Mouse (Mus musculus): ENCODE measurements at regions not wholly inside any gene's neighbourhood (a gene's known extent, or its start where the extent isn't known, plus 50 kb on each side); places are given as distances from the start of the nearest gene placed in this dataset.

DNA sequence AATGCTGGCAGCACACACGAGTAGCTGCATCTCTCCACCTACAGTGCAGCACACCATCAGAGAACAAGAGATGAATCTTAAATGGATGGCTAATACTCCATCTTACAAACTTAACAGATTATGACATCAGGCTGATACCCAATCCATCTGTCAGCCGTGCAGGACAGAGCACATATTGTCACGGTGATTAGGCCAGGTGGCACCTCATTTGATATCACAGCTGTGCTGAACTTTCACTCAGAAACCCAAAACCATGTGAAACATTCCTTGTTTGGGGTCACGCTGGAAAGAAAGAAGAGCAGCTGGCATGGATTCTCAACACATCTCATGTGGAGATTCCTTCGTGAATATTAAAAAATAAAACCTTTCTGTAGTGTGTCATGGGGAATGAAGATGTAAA is 911.4 kb upstream of the Adgrl2 start:
- DNase-seq = no peak
- H3K4me1 ChIP-seq (ENCODE audit: control insufficient read depth, insufficient read depth, low read length) = peaks cover 3% of the 10 kb centered on the region; the same call in 1 of the 2 replicates
- H3K4me2 ChIP-seq (ENCODE audit: low read length) = no peak overlapping the region
- no peaks in the 10 kb centered on the region for H3K36me3 ChIP-seq (ENCODE audit: control insufficient read depth, insufficient read depth, low read length)
- no peaks in the 10 kb centered on the region for H3K9me3 ChIP-seq (ENCODE audit: control insufficient read depth, low read length)
- no peak overlapping the region for H3K27ac ChIP-seq (replicated peaks; ENCODE audit: low read depth, low read length)
- no peaks in the 10 kb centered on the region for H3K27me3 ChIP-seq (ENCODE audit: control insufficient read depth, insufficient read depth, low read length)
- no peak for ATAC-seq (ENCODE audit: low FRiP score, low TSS enrichment)
- no peak overlapping the region for H3K9ac ChIP-seq (replicated peaks; ENCODE audit: low read length)
- 43% methylated on average over 5 of the region's 5 CpGs for WGBS
- H3K4me3 ChIP-seq (replicated peaks; ENCODE audit: low read depth, low read length) = no peak overlapping the region

DNA sequence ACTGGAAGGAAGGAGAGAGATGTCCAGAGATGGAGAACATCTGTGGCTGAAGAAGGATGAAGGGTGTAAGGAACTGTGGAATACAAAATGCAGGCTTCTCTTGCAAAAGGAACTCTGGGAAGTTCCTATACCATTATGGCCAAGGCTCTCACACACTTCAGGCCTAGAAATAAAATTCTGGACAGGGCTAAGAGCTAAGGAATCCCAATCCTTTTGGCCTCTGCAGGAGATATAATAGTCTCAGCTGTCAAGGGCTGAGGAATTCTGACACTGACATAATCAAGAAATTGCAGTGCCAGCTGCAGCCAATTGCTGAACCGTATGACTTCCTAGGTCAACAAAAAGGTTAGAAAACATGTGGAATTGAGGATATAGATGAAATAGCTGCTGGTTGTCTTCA is 886.2 kb upstream of the Adgrl2 start:
- Histone ChIP-seq H3K9me3 (ENCODE audit: control insufficient read depth, low read length) (no peaks in the 10 kb centered on the region), H3K4me1 (ENCODE audit: control insufficient read depth, insufficient read depth, low read length) (no peaks in the 10 kb centered on the region), H3K27me3 (ENCODE audit: control insufficient read depth, insufficient read depth, low read length) (no peaks in the 10 kb centered on the region), H3K4me2 (ENCODE audit: low read length) (no peak overlapping the region), H3K36me3 (ENCODE audit: control insufficient read depth, insufficient read depth, low read length) (no peaks in the 10 kb centered on the region), H3K27ac (replicated peaks; ENCODE audit: low read depth, low read length) (no peak overlapping the region), H3K9ac (replicated peaks; ENCODE audit: low read length) (no peak overlapping the region), H3K4me3 (replicated peaks; ENCODE audit: low read depth, low read length) (no peak overlapping the region)
- no peak for ATAC-seq (ENCODE audit: low FRiP score, low TSS enrichment)
- 78% methylated on average over 1 of the region's 1 CpGs for WGBS
- no peak for DNase-seq

DNA sequence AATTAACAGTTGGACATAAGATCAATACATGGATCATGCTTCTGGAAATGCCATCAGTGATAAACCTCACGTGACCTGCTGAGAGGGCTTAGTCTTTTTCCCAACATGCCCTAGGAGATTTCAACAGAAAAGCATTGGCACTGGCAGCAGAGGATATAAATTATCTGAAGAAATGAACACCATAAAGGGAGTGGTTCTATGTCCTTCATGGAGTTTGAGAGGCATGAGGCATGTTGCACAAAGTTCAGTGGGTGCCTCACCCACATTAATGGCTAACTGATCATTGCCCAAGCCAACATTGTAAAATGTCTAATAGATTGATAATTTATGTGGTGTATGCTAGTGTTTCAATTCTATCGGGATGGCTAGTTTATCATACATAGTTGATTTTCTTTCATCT is 875.6 kb upstream of the Adgrl2 start:
- ATAC-seq (ENCODE audit: low FRiP score, low TSS enrichment) = no peak
- Histone ChIP-seq H3K36me3 (ENCODE audit: control insufficient read depth, insufficient read depth, low read length) (no peaks in the 10 kb centered on the region), H3K27ac (replicated peaks; ENCODE audit: low read depth, low read length) (no peak overlapping the region), H3K4me1 (ENCODE audit: control insufficient read depth, insufficient read depth, low read length) (no peaks in the 10 kb centered on the region), H3K9ac (replicated peaks; ENCODE audit: low read length) (no peak overlapping the region), H3K4me2 (ENCODE audit: low read length) (no peak overlapping the region), H3K4me3 (replicated peaks; ENCODE audit: low read depth, low read length) (no peak overlapping the region), H3K27me3 (ENCODE audit: control insufficient read depth, insufficient read depth, low read length) (no peaks in the 10 kb centered on the region), H3K9me3 (ENCODE audit: control insufficient read depth, low read length) (no peaks in the 10 kb centered on the region)
- DNase-seq = no peak
- 85% methylated on average over 2 of the region's 2 CpGs for whole genome bisulfite sequencing

DNA sequence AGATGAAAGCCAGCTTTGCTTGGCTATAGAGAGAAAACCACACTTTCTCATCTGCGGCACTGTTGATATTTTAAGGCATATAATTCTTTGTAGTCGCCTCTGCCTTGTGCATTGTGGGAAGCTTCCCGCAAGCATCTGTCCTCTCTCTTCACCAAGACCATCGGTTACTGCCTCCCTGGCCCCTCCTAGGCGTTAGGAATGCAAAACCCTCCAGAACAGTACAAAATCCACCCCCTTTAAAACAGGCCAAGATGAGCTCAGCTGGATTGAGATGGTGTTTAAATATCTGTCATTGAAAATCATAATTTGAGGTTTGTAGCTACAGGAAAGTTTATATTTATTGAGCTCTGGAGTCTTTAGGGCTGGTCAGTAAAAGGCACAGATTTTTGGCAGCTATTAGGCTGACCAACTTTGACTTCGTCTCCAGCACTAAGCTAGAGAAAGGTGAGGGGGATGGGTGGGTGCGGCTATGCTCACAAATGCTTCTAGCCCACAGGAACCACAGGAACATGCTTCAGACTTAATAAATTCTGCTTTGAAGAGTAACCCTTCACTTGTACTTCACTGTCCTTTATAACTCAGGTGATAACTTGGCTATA is 856.7 kb upstream of the Adgrl2 start:
- no peaks in the 10 kb centered on the region for H3K4me1 ChIP-seq (ENCODE audit: control insufficient read depth, insufficient read depth, low read length)
- H3K4me3 ChIP-seq (replicated peaks; ENCODE audit: low read depth, low read length) = no peak overlapping the region
- WGBS = 71% methylated on average over 7 of the region's 7 CpGs
- H3K27ac ChIP-seq (replicated peaks; ENCODE audit: low read depth, low read length) = no peak overlapping the region
- ATAC-seq (ENCODE audit: low FRiP score, low TSS enrichment) (no peak), DNase-seq (no peak)
- no peaks in the 10 kb centered on the region for H3K27me3 ChIP-seq (ENCODE audit: control insufficient read depth, insufficient read depth, low read length)
- no peaks in the 10 kb centered on the region for H3K36me3 ChIP-seq (ENCODE audit: control insufficient read depth, insufficient read depth, low read length)
- H3K9me3 ChIP-seq (ENCODE audit: control insufficient read depth, low read length) = no peaks in the 10 kb centered on the region
- no peak overlapping the region for H3K9ac ChIP-seq (replicated peaks; ENCODE audit: low read length)
- no peak overlapping the region for H3K4me2 ChIP-seq (ENCODE audit: low read length)

DNA sequence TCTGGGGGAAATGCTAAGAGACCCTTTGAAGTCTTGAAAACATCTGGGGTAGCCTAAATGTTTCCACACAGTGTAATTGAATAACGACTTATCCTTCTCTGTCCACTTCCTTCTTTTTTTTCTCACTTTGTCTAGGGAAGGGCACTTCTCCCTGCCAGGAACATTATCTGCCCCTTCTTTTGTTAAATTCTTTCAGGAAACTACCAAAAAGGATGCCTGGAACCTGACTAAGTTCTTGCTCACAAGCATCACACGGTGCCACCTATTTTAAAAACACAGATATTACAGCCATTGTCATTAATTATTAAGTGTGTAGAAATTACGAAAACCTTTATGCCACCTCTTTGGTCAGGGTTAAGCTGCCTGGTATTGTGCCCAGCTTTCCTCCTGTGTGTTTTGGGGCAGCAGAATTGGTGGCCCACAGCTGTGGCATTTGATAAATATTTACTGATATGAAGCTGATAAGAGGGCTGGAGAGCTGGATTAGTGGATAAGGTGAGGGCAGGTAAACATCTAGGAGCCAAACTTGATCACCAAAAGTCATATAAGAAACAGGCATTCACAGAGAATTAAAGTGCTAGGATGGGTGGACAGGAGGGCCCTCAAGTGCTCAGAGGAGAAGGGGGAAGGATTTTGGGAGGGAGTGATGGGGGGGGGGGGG is 855.6 kb upstream of the Adgrl2 start:
- Histone ChIP-seq H3K9ac (replicated peaks; ENCODE audit: low read length) (no peak overlapping the region), H3K4me3 (replicated peaks; ENCODE audit: low read depth, low read length) (no peak overlapping the region), H3K27me3 (ENCODE audit: control insufficient read depth, insufficient read depth, low read length) (no peaks in the 10 kb centered on the region), H3K4me2 (ENCODE audit: low read length) (no peak overlapping the region), H3K4me1 (ENCODE audit: control insufficient read depth, insufficient read depth, low read length) (no peaks in the 10 kb centered on the region), H3K9me3 (ENCODE audit: control insufficient read depth, low read length) (no peaks in the 10 kb centered on the region), H3K36me3 (ENCODE audit: control insufficient read depth, insufficient read depth, low read length) (no peaks in the 10 kb centered on the region), H3K27ac (replicated peaks; ENCODE audit: low read depth, low read length) (no peak overlapping the region)
- ATAC-seq (ENCODE audit: low FRiP score, low TSS enrichment) (no peak), DNase-seq (no peak)
- WGBS = 70% methylated on average over 3 of the region's 3 CpGs

DNA sequence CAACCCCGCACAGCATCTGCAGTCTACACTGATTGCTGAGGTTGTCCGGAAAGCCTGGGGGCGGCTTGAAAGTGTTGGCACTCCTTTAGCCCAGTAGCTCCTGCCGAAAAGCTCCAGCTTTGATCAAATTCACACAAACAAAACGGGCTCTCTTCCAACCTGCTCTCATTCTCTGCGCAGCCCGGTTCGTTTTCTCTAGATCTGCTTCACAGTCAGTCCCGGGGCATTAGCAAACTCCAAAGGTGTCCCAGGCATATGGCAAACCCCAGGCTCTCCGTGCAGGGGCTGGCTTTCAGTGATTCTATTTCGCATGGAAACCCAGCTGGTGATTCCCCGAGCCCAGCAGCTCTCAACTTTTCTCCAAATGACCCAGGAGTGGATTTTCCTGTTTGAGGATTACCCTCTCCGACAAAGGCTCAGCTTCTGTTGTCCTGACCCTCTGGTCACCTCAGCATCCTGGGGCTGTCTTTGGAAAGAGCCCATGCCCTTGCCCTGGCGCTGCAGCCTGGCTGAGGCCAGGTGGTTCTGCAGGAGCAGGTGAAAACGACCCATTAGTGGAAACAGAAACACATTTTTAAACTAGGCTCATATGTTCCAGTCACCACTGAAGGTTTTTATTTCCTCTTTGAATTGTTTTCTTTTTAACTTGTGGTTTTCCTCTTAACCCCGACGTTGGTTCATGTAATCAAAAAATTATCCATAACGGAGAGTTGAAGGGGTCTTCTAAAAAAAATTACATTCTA is 854.9 kb upstream of the Adgrl2 start:
- Histone ChIP-seq H3K27ac (replicated peaks; ENCODE audit: low read depth, low read length) (no peak overlapping the region), H3K4me1 (ENCODE audit: control insufficient read depth, insufficient read depth, low read length) (no peaks in the 10 kb centered on the region), H3K4me2 (ENCODE audit: low read length) (peak overlapping the region; percentile 43), H3K27me3 (ENCODE audit: control insufficient read depth, insufficient read depth, low read length) (no peaks in the 10 kb centered on the region), H3K9ac (replicated peaks; ENCODE audit: low read length) (no peak overlapping the region), H3K36me3 (ENCODE audit: control insufficient read depth, insufficient read depth, low read length) (no peaks in the 10 kb centered on the region), H3K9me3 (ENCODE audit: control insufficient read depth, low read length) (no peaks in the 10 kb centered on the region), H3K4me3 (replicated peaks; ENCODE audit: low read depth, low read length) (no peak overlapping the region)
- no peak for ATAC-seq (ENCODE audit: low FRiP score, low TSS enrichment)
- 16% methylated on average over 18 of the region's 18 CpGs for WGBS
- peak; percentile 59 for DNase-seq

DNA sequence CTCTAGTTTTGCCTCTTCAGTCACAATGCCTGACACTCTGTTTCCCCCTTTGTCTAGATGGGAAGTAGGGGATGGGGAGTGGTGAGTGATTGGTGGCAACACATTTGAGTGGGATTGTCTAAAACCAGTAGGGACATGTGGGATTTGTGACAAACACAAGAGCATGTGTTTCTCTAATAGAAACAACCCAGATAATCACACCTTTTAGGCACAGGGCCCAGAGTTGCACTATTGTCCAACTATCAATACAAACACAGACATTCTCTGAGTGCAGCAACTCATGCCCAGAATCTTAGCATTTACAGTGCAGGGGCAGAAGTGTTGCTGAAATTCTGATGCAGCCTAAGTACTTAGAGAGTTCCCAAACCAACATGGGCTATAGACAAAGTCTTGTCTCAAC is 847.6 kb upstream of the Adgrl2 start:
- Histone ChIP-seq H3K36me3 (ENCODE audit: control insufficient read depth, insufficient read depth, low read length) (no peaks in the 10 kb centered on the region), H3K27ac (replicated peaks; ENCODE audit: low read depth, low read length) (no peak overlapping the region), H3K4me2 (ENCODE audit: low read length) (no peak overlapping the region), H3K9ac (replicated peaks; ENCODE audit: low read length) (no peak overlapping the region), H3K27me3 (ENCODE audit: control insufficient read depth, insufficient read depth, low read length) (no peaks in the 10 kb centered on the region), H3K4me1 (ENCODE audit: control insufficient read depth, insufficient read depth, low read length) (peaks cover 4% of the 10 kb centered on the region; the same call in 1 of the 2 replicates), H3K9me3 (ENCODE audit: control insufficient read depth, low read length) (no peaks in the 10 kb centered on the region), H3K4me3 (replicated peaks; ENCODE audit: low read depth, low read length) (no peak overlapping the region)
- ATAC-seq (ENCODE audit: low FRiP score, low TSS enrichment) (no peak), DNase-seq (no peak)

DNA sequence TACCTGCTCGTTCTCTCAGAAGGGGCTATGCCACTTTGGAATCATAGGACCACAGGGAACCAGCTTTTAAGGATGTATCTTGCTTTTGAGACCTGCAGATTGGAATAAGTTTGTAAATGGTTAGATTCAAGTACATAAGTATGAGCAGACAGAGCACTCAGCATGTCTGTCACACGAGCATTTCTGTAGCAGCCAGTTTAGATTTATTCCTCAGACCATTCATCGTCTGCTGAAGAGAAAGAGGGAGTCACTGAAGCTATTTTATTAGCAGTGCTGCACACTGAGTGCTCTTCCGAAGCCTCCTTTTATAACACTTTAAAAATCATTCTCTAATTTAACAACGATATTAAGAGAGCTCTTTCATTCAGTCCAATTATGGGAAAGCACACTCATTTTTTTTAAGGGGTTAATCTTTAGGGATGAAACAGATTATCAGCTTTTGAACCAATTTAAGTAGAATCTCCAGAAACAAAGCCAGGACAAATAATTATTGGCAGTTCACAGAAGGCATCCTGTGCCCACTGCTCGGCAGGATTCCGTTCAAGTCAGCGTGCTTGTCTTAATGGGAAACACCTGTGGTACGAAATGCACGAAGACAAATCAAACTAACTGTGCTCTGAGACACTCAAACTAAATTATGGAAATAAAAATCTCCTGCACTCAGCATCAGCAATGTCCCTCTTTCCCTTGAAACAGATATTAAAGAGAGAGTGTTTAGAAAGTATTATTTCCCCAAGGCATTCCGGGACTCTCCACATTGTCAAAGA is 846.3 kb upstream of the Adgrl2 start:
- ATAC-seq (ENCODE audit: low FRiP score, low TSS enrichment) (no peak), DNase-seq (peak; percentile 30)
- no peaks in the 10 kb centered on the region for H3K36me3 ChIP-seq (ENCODE audit: control insufficient read depth, insufficient read depth, low read length)

More for the DNA sequence above, 846.3 kb upstream of the Adgrl2 start:
- WGBS = 50% methylated on average over 11 of the region's 11 CpGs
- Histone ChIP-seq H3K9ac (replicated peaks; ENCODE audit: low read length) (no peak overlapping the region), H3K4me3 (replicated peaks; ENCODE audit: low read depth, low read length) (no peak overlapping the region), H3K4me1 (ENCODE audit: control insufficient read depth, insufficient read depth, low read length) (peaks cover 4% of the 10 kb centered on the region; the same call in 1 of the 2 replicates), H3K4me2 (ENCODE audit: low read length) (no peak overlapping the region), H3K9me3 (ENCODE audit: control insufficient read depth, low read length) (no peaks in the 10 kb centered on the region), H3K27ac (replicated peaks; ENCODE audit: low read depth, low read length) (no peak overlapping the region), H3K27me3 (ENCODE audit: control insufficient read depth, insufficient read depth, low read length) (no peaks in the 10 kb centered on the region)

Measured in midbrain, embryonic 14.5 days (tissue).